Mouse (Mus musculus) brain, embryonic 14.5 days (tissue): ENCODE data around the gene Dtnb.

ENCODE experiments used
- CTCF ChIP-seq: fragments of 200-500 bp; IDR thresholded peaks from 2 replicates; pipeline ENCODE4 v1.5.1; 2012; ENCODE audit warnings: inconsistent platforms, mild to moderate bottlenecking, moderate library complexity, borderline replicate concordance; ENCODE audit not compliant: insufficient read depth, insufficient read length; ENCODE audit errors: extremely low read depth
- POLR2A ChIP-seq: fragments of 200-500 bp; IDR thresholded peaks from 2 replicates; pipeline ENCODE4 v1.6.1; 2012; ENCODE audit warnings: mild to moderate bottlenecking, inconsistent platforms, borderline replicate concordance; ENCODE audit not compliant: poor library complexity, insufficient read depth, insufficient read length, severe bottlenecking; ENCODE audit errors: extremely low read depth

GRCm38 (mm10) chr12:3660985-3661635 is 88.9 kb downstream of the Dtnb start:
- no peak for TF ChIP-seq POLR2A
- no peak for TF ChIP-seq CTCF
